Mouse (Mus musculus) forebrain, postnatal 0 days (tissue): ENCODE measurements at regions not wholly inside any gene's neighbourhood (a gene's known extent, or its start where the extent isn't known, plus 50 kb on each side); places are given as distances from the start of the nearest gene placed in this dataset.

ENCODE experiments used
- ATAC-seq: fragments of 200-750 bp; cut with Nextera tagmentation; 2 replicates; pipeline ENCODE4 v1.8.0; 2017; ENCODE audit warnings: mild to moderate bottlenecking, moderate library complexity
- DNase-seq: peaks from one replicate; pipeline ENCODE4 v3.0.0-alpha.2; 2015
- H3K27ac ChIP-seq: fragments of 300-500 bp; sonication (generic); 2 replicates; pipeline ENCODE4 v1.5.1; 2014; ENCODE audit warnings: low read depth, mild to moderate bottlenecking, antibody characterized with exemption, low read length, moderate library complexity, mixed read lengths
- H3K27me3 ChIP-seq: fragments of 300-500 bp; sonication (generic); 2 replicates; pipeline ENCODE4 v1.6.1; 2014; ENCODE audit warnings: mild to moderate bottlenecking, low read length, mixed read lengths; ENCODE audit not compliant: insufficient read depth
- H3K36me3 ChIP-seq: fragments of 300-500 bp; sonication (generic); 2 replicates; pipeline ENCODE4 v1.6.1; 2014; ENCODE audit warnings: mild to moderate bottlenecking, moderate library complexity; ENCODE audit not compliant: insufficient read depth
- H3K4me1 ChIP-seq: fragments of 300-500 bp; sonication (generic); 2 replicates; pipeline ENCODE4 v1.6.1; 2014; ENCODE audit warnings: antibody characterized with exemption; ENCODE audit not compliant: insufficient read depth
- H3K4me2 ChIP-seq: fragments of 300-500 bp; sonication (generic); 2 replicates; pipeline ENCODE4 v1.6.1; 2014; ENCODE audit warnings: low read depth, mild to moderate bottlenecking, moderate library complexity
- H3K4me3 ChIP-seq: fragments of 300-500 bp; sonication (generic); 2 replicates; pipeline ENCODE4 v1.5.1; 2014; ENCODE audit warnings: low read depth, low read length, mixed read lengths
- H3K9ac ChIP-seq: fragments of 300-500 bp; sonication (generic); 2 replicates; pipeline ENCODE4 v1.6.1; 2014; ENCODE audit warnings: mild to moderate bottlenecking
- H3K9me3 ChIP-seq: fragments of 300-500 bp; sonication (generic); 2 replicates; pipeline ENCODE4 v1.6.1; 2016; ENCODE audit warnings: low read length
- CTCF ChIP-seq: sonication (generic); IDR thresholded peaks from 2 replicates; pipeline ENCODE4 v1.5.1; 2016; ENCODE audit warnings: antibody characterized with exemption, control low read depth, low read depth
- WGBS: fragments of 180-500 bp; shearing (Covaris S2); extraction: QIAGEN DNeasy Blood & Tissue Kit; methylation state at CpG from one replicate; pipeline ENCODE4 v1.1.7; 2014; 5-methylcytosine and 5-hydroxymethylcytosine counted together

DNA sequence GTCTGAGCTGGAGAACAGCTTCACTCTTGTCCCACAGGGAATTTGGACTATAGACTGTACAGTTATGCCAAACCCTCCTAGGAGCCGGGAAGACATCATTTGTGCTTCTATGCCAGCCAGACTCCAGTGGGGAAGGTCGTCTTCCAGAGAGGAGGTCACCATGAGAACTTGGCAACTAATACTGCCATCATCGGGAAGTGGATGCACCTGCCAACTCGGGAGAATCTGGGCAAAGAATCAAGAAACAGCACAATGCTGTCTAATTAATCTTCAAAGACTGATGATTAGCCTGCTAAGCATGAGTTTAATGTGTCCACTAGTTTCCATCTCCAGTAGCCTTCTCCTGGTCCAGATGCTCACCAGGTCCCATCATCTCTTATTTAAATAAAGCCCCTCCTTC, 374.8 kb downstream of the Gm9195 start:
- no peaks in the 10 kb centered on the region for H3K4me1 ChIP-seq
- H3K9ac ChIP-seq = no peak overlapping the region
- no peaks in the 10 kb centered on the region for H3K9me3 ChIP-seq
- 15% methylated on average over 4 of the region's 4 CpGs for WGBS
- H3K4me3 ChIP-seq = no peak overlapping the region
- no peak; the same call in 1 of the 2 replicates for ATAC-seq
- no peaks in the 10 kb centered on the region for H3K27me3 ChIP-seq
- no peak overlapping the region for H3K4me2 ChIP-seq
- DNase-seq = peak; percentile 61
- no peaks in the 10 kb centered on the region for H3K36me3 ChIP-seq
- no peak overlapping the region for H3K27ac ChIP-seq
- TF ChIP-seq CTCF = no peak

DNA sequence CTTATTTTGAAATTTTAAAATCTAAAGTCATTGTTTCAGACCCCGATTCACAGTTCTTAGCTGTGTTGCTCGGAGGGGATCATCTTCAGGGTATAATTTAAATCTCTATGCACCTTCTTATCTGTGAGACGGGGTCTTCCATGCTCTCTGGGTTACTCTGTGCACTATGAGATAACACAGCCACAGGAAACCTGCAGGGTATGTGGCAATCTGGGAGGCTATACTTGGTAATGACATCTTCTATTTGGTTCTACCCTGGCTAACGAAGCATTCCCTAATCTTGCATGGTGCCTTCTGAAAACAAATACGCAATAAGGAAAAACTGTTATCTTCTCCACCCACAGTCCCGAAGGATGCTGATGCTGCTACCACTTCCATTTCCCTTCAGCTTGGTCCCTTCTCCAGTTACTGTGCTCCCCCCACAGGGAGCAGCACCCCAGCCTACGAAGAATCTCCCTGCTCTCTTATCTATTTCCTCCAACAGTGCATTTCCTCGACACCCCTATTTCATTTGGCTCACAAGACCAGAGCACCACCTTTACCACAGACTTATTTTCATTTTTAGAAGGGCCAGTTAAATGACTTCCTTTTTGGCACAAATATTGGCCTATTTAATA, 378.2 kb downstream of the Gm9195 start:
- no peaks in the 10 kb centered on the region for H3K4me1 ChIP-seq
- 87% methylated on average over 8 of the region's 8 CpGs for WGBS
- DNase-seq (no peak), ATAC-seq (no peak)
- no peak overlapping the region for H3K4me2 ChIP-seq
- no peak for TF ChIP-seq CTCF
- no peak overlapping the region for H3K4me3 ChIP-seq
- no peaks in the 10 kb centered on the region for H3K9me3 ChIP-seq
- no peaks in the 10 kb centered on the region for H3K36me3 ChIP-seq
- no peak overlapping the region for H3K27ac ChIP-seq
- H3K9ac ChIP-seq = no peak overlapping the region
- H3K27me3 ChIP-seq = no peaks in the 10 kb centered on the region

DNA sequence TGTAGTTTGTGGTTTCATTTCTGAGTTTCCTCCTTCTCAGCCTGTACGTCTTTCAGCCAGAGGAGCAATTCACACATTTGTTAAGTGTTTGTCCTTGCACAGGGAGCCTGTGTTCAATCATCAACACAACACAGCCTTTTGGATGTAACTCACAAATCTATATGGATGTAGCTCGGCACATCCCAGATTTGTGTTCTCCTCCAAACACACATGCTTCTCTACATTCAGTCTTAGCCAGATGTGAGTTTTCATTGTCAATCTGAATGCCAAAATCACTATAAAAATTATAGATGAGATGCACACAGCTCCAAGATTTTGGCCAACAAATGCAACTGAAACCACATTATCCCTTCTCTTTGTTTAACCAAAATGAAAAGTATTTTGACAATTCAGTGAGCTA, 380.9 kb downstream of the Gm9195 start:
- ATAC-seq (no peak), DNase-seq (no peak)
- TF ChIP-seq CTCF = no peak
- 81% methylated on average over 2 of the region's 2 CpGs for WGBS
- Histone ChIP-seq H3K4me2 (no peak overlapping the region), H3K9ac (no peak overlapping the region), H3K27me3 (no peaks in the 10 kb centered on the region), H3K9me3 (no peaks in the 10 kb centered on the region), H3K27ac (no peak overlapping the region), H3K4me1 (no peaks in the 10 kb centered on the region), H3K36me3 (no peaks in the 10 kb centered on the region), H3K4me3 (no peak overlapping the region)

DNA sequence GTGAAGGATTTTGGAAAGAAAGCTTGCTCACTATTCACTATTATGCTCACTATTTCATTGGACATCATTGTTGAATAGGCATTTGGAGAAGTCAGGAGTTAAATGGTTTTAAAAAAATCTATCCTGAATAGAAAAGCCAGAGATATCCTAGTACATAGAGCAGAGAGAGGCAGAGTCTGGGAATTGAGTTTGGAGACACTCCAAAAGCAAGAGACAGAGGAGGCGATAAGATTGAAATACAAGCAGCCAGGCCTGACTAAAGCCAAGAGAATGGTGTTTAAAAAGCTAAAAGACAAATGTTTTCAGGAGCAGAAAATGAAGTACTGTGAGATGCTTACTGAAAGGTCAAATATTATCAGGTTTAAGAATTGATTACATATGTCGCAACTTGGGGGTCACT, 400.1 kb downstream of the Gm9195 start:
- no peak overlapping the region for H3K4me3 ChIP-seq
- H3K27me3 ChIP-seq = no peaks in the 10 kb centered on the region
- H3K36me3 ChIP-seq = no peaks in the 10 kb centered on the region
- H3K27ac ChIP-seq = no peak overlapping the region
- 80% methylated on average over 2 of the region's 2 CpGs for WGBS
- no peak for TF ChIP-seq CTCF
- ATAC-seq (no peak), DNase-seq (no peak)
- no peak overlapping the region for H3K9ac ChIP-seq
- H3K9me3 ChIP-seq = no peaks in the 10 kb centered on the region
- no peak overlapping the region for H3K4me2 ChIP-seq
- no peaks in the 10 kb centered on the region for H3K4me1 ChIP-seq

DNA sequence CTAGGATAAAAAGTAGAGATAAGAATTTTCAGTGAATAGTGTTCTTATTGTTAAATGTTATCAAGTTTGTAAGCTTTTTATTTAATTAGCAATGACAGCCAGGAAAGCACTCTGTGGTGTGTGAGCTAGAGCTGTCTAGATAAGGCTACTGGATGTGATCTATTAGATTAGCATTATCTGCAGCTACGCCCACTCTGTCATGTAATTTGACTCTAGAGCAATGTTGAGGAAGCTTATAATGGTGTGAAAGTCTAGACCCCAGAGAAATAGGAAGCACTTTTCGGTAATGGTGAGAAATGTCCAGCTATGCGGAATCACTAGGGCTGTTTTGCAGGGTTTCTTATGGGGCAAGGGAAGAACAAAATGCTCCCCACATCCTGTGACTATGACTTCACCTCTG, 410.2 kb downstream of the Gm9195 start:
- Histone ChIP-seq H3K9ac (no peak overlapping the region), H3K36me3 (no peaks in the 10 kb centered on the region), H3K27ac (no peak overlapping the region), H3K27me3 (no peaks in the 10 kb centered on the region), H3K4me1 (no peaks in the 10 kb centered on the region), H3K4me3 (no peak overlapping the region), H3K4me2 (no peak overlapping the region), H3K9me3 (no peaks in the 10 kb centered on the region)
- 79% methylated on average over 3 of the region's 3 CpGs for WGBS
- ATAC-seq (no peak), DNase-seq (no peak)
- no peak for TF ChIP-seq CTCF

DNA sequence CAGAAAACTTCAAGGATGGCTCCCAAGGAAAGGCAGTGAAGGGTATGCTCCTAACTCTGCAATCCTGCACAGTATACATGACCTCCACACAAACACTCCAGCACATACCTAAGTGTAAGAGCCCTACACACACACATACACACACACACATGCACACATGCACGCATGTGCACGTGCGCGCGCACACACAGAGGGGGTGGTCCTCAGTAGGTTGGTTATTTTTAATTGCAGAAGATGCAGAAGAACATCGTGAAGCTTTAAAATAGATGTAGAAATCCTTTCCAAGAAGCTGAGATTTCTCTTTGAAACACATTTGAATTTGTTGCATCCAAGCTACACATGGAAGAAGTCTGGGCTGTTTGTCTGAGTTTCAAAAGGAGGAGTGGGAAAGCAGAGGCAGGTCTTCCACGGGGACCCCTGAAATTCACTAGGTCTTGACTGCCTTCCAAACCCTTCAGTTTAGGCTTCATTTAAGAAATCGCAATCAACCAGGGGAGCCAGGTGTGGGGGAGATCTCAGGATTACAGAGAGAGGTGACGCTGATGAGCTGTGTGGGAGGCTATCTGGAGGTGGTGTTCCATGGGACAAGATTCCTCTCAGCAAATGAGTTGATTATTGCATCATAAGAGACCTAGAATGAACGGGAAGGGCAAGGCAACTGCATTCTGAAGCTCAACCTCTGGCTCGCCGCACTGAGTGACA, 427.4 kb downstream of the Gm9195 start:
- H3K9ac ChIP-seq = no peak overlapping the region
- DNase-seq (no peak), ATAC-seq (no peak)
- H3K4me2 ChIP-seq = no peak overlapping the region
- H3K4me3 ChIP-seq = no peak overlapping the region
- no peaks in the 10 kb centered on the region for H3K4me1 ChIP-seq
- no peaks in the 10 kb centered on the region for H3K27me3 ChIP-seq
- no peak for TF ChIP-seq CTCF
- H3K9me3 ChIP-seq = no peaks in the 10 kb centered on the region
- no peak overlapping the region for H3K27ac ChIP-seq
- 91% methylated on average over 12 of the region's 12 CpGs for WGBS
- no peaks in the 10 kb centered on the region for H3K36me3 ChIP-seq

DNA sequence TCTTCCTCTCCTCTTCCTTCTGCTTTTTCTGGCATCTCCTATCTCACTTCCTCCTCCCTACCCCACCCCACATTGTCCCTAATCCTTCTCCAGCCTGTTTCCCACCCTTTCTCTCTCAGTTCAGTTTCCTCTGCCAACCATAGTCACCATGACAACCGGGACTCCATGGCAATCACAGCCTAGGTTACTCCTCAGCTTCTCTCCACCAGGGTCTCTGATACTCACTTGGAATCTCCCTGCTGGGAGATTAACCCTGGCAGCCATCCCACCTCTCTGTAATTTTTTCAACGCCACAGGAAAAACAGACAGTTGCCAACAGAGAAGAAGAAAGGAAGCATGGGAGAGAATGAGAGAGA, 448.8 kb downstream of the Gm9195 start:
- no peaks in the 10 kb centered on the region for H3K27me3 ChIP-seq
- H3K9me3 ChIP-seq = no peaks in the 10 kb centered on the region
- H3K27ac ChIP-seq = peak overlapping the region; percentile 62; the same call in 1 of the 2 replicates
- ATAC-seq (peak; percentile 95), DNase-seq (peak; percentile 82)
- H3K36me3 ChIP-seq = no peaks in the 10 kb centered on the region
- WGBS = 12% methylated on average over 2 of the region's 2 CpGs
- 0 out of 2 replicates have a peak, but pooled peaks cover 9% of the 10 kb centered on the region for H3K4me1 ChIP-seq
- H3K9ac ChIP-seq = no peak overlapping the region
- H3K4me2 ChIP-seq = no peak overlapping the region; the same call in 1 of the 2 replicates
- peak; percentile 23; the same call in 1 of the 2 replicates for TF ChIP-seq CTCF
- no peak overlapping the region for H3K4me3 ChIP-seq
